Mouse (Mus musculus): ENCODE results near the gene Zfp639. TPM values are rescaled to one million over a fixed set of nuclear protein-coding genes. Genes with fewer than 3 reads are reported as not detected.

The Zfp639 gene
- polyA plus RNA-seq, 2 experiments = 18.5 to 20.4 TPM

DNA sequence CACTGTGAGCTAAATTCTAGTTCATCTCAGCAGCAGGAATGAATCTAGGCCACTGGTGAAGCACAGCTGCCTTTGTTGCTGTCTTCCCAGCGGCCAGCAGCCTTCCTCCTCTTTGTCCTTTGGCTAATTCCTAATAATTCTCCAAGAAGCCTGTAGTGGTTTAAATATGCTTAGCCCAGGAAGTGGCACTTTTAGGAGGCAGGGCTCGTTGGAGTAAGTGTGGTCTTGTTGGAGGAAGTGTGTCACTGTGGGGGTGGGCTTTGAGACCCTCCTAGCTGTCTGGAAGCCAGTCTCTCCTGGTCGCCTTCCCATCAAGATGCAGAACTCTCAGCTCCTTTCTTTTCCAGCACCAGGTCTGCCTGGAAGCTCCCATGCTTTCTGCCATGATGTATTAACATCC lies 4.2 kb upstream of the Zfp639 start:
- no peak overlapping the region for H3K4me3 ChIP-seq (ENCODE audit: insufficient read depth in 1 of 2, low read depth in 2 of 2, low read length in 2 of 2)
- H3K9ac ChIP-seq (replicated peaks) = no peak overlapping the region
- 44% methylated on average over 3 of the region's 3 CpGs for WGBS (ENCODE audit: insufficient replicate concordance)
- no peak overlapping the region for H3K4me2 ChIP-seq (ENCODE audit: low read depth)
- H3K27ac ChIP-seq = no peak overlapping the region
- no peak for DNase-seq (ENCODE audit: low read depth in 3 of 3, low spot score in 3 of 3)
- no peak for TF ChIP-seq EP300 (IDR thresholded peaks at IDR 0.05; ENCODE audit: low read depth)
- no peak for TF ChIP-seq CTCF (IDR thresholded peaks at IDR 0.05; ENCODE audit: low read depth)
- no peaks in the 10 kb centered on the region for H3K36me3 ChIP-seq (replicated peaks; ENCODE audit: control insufficient read depth, insufficient read depth, low read depth)
- ATAC-seq (ENCODE audit: insufficient read depth) = no peak
- H3K4me1 ChIP-seq (replicated peaks; ENCODE audit: control insufficient read depth in 2 of 2, insufficient read depth in 2 of 2, low read length in 1 of 2) = peaks cover 0 to 7% of the 10 kb centered on the region in 2 experiments; a peak in 2 of 4 replicates
- H3K9me3 ChIP-seq (ENCODE audit: control insufficient read depth, low read length) = no peaks in the 10 kb centered on the region
- no peaks in the 10 kb centered on the region for H3K27me3 ChIP-seq (ENCODE audit: control insufficient read depth, insufficient read depth, low read length)

DNA sequence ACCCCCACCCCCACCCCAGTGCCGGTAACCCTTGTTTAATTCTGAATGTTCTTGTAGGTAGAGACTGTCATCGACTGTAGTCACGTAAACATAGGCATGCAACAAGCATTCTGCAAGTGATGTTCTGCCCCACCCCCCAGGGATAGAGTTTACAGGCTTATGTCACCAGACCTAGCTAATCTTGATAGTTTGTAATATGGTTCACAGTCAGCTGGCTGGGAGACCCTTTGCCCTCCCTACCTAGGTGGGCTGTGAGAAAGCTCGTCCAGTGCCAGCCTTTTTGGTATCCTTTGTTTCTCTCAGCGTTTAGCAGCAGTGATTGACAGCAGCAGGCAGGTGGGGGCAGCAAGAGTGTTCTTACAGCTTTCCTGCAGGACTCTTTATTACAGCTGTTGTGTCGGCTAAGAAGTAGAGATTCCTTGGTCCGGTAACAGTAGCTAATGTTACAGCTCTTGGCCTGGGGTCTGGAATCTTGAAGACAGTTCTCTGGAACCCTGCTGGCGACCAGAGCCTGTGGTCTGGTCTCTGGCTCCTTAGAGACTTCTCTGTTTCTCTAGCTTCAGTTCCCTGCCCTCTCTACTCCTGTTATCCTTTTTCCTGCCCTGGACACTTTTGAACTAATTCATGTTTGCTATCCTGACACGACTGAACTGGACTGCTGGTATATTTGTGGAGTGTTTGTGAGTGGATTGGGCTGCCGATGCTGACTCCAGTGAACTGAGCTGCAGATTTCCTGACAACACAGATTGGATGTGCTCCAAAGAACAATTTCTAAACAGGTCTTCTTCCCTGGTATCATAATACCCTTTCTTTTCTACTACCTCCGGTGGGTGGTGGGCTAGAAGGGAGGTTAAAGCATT lies 3.5 kb upstream of the Zfp639 start:
- Histone ChIP-seq H3K27me3 (ENCODE audit: control insufficient read depth, insufficient read depth, low read length) (no peaks in the 10 kb centered on the region), H3K9ac (replicated peaks) (no peak overlapping the region), H3K4me2 (ENCODE audit: low read depth) (no peak overlapping the region), H3K4me3 (ENCODE audit: insufficient read depth in 1 of 2, low read depth in 2 of 2, low read length in 2 of 2) (no peak overlapping the region), H3K36me3 (replicated peaks; ENCODE audit: control insufficient read depth, insufficient read depth, low read depth) (no peaks in the 10 kb centered on the region), H3K4me1 (replicated peaks; ENCODE audit: control insufficient read depth in 2 of 2, insufficient read depth in 2 of 2, low read length in 1 of 2) (peaks cover 2 to 9% of the 10 kb centered on the region in 2 experiments; a peak in 3 of 4 replicates), H3K9me3 (ENCODE audit: control insufficient read depth, low read length) (no peaks in the 10 kb centered on the region), H3K27ac (no peak overlapping the region)
- DNase-seq (ENCODE audit: low read depth in 3 of 3, low spot score in 3 of 3) = no peak
- 59% methylated on average over 11 of the region's 11 CpGs for WGBS (ENCODE audit: insufficient replicate concordance)
- ATAC-seq (ENCODE audit: insufficient read depth) = no peak
- TF ChIP-seq CTCF (IDR thresholded peaks at IDR 0.05; ENCODE audit: low read depth) (no peak), EP300 (IDR thresholded peaks at IDR 0.05; ENCODE audit: low read depth) (no peak)

DNA sequence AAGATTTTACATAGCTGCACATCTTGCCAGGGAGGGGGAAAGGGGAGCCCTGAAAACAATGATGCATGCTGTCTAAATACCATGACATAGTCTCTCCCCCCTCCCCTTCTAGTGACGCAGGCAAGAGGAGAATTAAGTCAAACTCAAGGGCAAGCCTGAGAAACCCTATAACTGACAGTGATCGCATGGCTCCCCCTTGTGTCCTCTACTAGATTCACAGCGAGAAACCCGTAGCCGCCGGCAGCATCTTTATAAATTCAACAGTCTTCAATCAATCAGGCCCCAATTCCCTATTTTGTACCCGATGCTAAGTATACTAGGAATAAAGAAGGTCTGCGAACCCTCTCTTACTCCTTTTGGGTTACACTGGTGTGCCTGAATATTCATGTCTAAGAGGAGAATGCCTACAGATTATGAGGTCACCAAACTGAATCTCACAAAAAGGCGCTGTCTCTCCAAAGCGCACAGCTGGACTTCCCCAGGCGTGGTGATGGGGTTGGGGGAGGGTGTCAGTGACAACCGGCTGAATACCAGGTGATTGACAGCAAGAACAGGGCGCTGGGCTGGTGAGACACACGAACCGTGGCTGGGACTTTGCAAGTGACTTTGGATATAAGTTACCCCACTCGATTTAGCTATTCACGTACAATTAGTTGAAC lies 1.3 kb upstream of the Zfp639 start:
- Histone ChIP-seq H3K4me2 (ENCODE audit: low read depth) (peak overlapping the region; percentile 89), H3K27ac (no peak overlapping the region), H3K36me3 (replicated peaks; ENCODE audit: control insufficient read depth, insufficient read depth, low read depth) (no peaks in the 10 kb centered on the region), H3K4me1 (replicated peaks; ENCODE audit: control insufficient read depth in 2 of 2, insufficient read depth in 2 of 2, low read length in 1 of 2) (peaks cover 20 to 27% of the 10 kb centered on the region in 2 experiments), H3K9ac (replicated peaks) (peak overlapping the region; percentile 39), H3K4me3 (ENCODE audit: insufficient read depth in 1 of 2, low read depth in 2 of 2, low read length in 2 of 2) (peak overlapping the region; percentile 5 to 28; a peak in 3 of 4 replicates), H3K27me3 (ENCODE audit: control insufficient read depth, insufficient read depth, low read length) (no peaks in the 10 kb centered on the region), H3K9me3 (ENCODE audit: control insufficient read depth, low read length) (no peaks in the 10 kb centered on the region)
- ATAC-seq (ENCODE audit: insufficient read depth) (no peak), DNase-seq (ENCODE audit: low read depth in 3 of 3, low spot score in 3 of 3) (peak in 2 of 3 experiments; percentile 37 to 55)
- WGBS (ENCODE audit: insufficient replicate concordance) = 7% methylated on average over 17 of the region's 17 CpGs
- TF ChIP-seq EP300 (IDR thresholded peaks at IDR 0.05; ENCODE audit: low read depth) (no peak), CTCF (IDR thresholded peaks at IDR 0.05; ENCODE audit: low read depth) (peak; percentile 81)

DNA sequence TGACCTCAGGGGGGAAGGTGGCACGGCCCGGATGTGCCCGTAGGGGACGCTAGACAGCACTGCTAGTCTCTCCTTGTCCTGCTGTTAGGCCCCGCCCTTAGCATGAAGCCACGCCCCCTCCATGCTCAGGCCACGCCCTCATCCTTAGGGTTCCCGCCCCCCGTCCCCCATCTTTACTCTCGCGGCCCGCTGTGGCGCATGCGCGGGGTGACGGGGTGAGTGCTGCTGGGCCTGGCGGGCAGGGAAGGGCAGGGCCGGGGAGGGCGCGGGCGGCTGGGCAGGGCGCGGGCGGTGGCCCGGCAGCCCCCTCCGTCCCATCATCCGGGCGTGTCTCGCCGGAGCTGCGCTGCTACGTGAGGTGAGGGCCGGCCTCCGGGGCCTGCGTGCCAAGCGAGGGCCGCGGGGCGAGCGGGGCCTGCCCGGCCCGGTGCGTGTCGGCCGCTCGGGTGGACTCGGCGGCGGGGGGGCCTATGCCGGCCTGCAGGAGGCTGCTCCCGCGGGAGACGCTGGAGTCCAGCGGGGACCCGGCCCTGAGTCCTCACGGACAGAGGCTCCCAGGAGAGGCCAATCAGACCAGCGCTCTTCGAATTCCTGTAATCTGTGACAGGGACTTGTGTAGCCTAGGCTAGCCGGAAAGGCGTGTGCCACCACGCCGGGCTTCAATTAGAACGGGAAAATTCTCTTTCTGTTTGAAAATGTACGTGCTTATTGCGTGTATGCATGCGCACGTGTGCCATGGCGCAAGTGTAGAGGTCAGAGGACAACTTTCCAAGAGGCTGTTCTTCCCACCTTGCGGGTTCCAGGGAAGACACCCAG lies 524 bp downstream of the Zfp639 start:
- Histone ChIP-seq H3K9me3 (ENCODE audit: control insufficient read depth, low read length) (no peaks in the 10 kb centered on the region), H3K9ac (replicated peaks) (peak overlapping the region; percentile 90), H3K4me1 (replicated peaks; ENCODE audit: control insufficient read depth in 2 of 2, insufficient read depth in 2 of 2, low read length in 1 of 2) (peaks cover 24 to 28% of the 10 kb centered on the region in 2 experiments), H3K4me2 (ENCODE audit: low read depth) (peak overlapping the region; percentile 89), H3K27ac (peak overlapping the region; percentile 70), H3K36me3 (replicated peaks; ENCODE audit: control insufficient read depth, insufficient read depth, low read depth) (peaks cover under 1% of the 10 kb centered on the region), H3K4me3 (ENCODE audit: insufficient read depth in 1 of 2, low read depth in 2 of 2, low read length in 2 of 2) (peak overlapping the region; percentile 86 to 90), H3K27me3 (ENCODE audit: control insufficient read depth, insufficient read depth, low read length) (no peaks in the 10 kb centered on the region)
- TF ChIP-seq EP300 (IDR thresholded peaks at IDR 0.05; ENCODE audit: low read depth) = no peak
- peak; percentile 94 for TF ChIP-seq CTCF (IDR thresholded peaks at IDR 0.05; ENCODE audit: low read depth)
- WGBS (ENCODE audit: insufficient replicate concordance) = 1% methylated on average over 65 of the region's 69 CpGs
- DNase-seq (ENCODE audit: low read depth in 3 of 3, low spot score in 3 of 3) (peak; percentile 84 to 94 (median 88)), ATAC-seq (ENCODE audit: insufficient read depth) (peak; percentile 93)
